Mouse (Mus musculus) ovary, postnatal 14 days (tissue): ENCODE results near the gene Nanos1.

Source experiments
- DNase-seq: peaks from one replicate; pipeline ENCODE4 v3.0.0; 2022; ENCODE audit warnings: low spot score

Nanos1 gene

DNA sequence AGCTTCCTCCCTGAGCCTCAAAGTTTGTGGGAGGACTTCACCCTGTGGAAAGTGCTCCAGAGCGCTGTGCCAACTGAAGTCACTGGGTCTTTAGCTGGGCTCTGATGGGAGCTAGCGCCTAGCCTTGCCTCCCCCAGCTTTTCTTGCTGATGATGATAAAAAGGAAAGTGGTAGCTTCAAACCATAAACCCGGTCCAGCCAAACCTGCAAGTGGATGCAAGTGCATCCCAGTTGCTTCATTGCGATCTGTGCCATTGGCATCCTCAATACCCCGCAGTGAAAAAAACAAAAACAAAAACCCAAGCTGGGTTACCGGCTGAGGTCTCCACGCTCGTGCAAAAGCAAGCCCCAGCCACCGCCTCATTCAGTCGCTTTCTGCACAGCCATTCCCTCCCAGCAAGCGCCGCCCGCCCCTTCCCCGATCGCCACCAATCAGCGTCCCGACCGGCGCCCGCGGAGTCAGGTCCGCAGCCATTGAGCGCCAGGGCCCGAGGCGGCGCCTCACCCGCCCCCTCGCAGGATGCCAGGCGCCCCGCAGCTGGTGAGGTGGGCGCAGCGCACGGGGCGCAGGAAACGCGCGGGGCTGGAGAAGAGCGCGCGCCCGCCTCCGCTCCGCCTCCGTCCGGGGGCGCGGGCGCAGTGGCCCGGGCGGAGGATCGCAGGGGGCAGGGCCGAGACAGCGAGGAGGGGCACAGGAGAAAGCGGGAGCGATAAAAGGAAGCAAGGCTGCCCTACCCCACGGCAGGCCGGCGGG is at the start of gene Nanos1:
Gene Nanos1 (plus strand): TSS at position 550 of the 754 bp plus-strand sequence.
- DNase-seq, result peak; percentile 81

- DNase-seq, result no peak
Observed at GRCm38 (mm10) chr19:60709193-60709900, 46.4 kb upstream of the Nanos1 start.

- DNase-seq, result no peak
Observed at GRCm38 (mm10) chr19:60710196-60710595, 45.6 kb upstream of the Nanos1 start.

- DNase-seq, result no peak
Observed at GRCm38 (mm10) chr19:60712577-60712976, 43.2 kb upstream of the Nanos1 start.

DNA sequence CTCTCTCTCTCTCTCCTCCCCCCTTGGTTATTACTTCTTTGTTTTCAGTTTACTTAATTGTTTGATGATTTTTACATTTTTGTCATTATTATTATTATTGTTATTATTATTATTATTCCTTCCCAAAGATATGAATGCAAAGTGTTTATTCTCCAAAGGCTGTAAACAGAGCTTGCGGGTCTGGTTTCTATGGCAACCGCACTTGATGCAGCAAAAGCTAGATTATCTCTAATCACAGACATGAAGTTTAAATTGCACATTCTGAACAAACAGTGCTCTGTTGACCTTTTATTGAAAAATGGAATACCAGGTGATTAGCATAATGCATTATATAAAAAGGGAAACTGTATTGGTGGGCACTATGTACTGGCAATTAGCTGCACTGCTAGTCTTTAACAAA is 39.4 kb upstream of the Nanos1 start:
- DNase-seq, result no peak

- DNase-seq, result no peak
Observed at GRCm38 (mm10) chr19:60730281-60730852, 25.4 kb upstream of the Nanos1 start.

DNA sequence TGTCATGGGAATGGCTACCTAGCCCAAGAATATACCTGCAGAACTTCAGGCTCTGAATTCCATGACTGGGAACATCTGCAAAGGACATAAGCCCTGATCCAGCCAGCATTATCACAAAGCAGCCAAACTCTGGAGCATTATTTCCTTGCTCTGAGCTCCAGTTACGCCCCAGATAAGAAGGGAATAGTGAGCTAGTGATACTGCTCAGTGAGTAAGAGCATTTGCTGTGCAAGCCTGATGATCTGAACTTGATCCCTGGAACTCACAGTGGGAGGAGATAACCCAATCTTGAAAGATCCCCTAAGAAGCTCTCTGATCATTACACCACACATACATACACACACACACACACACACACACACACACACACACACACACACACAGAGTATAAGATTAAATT is 24.5 kb upstream of the Nanos1 start:
- no peak for DNase-seq

GRCm38 (mm10) chr19:60731966-60732365 is 23.8 kb upstream of the Nanos1 start:
- no peak for DNase-seq

- DNase-seq, result no peak
Observed at GRCm38 (mm10) chr19:60740560-60740959, 15.2 kb upstream of the Nanos1 start.

DNA sequence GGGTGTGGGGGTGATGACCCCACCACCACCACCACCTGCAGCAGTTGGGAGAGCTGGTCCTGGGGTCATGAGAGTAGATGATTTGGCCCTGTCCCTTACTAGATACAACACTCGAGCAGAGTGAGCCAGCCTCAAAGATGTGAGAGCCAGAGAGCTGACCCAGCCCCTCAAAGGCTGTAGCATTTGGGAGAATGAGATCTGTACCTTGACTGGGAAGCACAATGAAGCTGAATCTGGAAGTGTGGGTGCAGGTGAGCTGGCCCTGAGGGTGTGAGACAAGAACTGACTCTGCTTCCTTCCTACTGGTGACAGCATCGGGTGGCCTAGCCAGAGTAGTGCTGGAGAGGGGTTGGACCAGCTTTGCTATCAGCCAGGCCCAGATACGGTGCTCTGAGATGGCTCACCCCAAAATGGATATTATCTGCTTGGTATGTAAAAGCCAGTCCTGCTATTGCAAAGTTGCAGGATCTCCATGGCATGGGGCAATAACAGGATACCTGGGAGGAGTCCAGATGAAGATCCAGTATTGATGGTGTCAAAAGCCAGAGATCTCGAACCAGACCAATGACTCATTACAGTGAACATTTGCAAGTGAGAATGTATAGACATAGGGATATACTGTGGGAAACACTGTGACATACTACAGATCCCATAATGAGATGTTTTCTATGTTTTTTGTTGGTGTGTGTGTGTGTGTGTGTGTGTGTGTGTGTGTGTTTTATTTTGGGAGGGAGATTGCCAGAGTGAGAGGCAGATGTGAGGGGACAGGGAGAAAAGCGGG is 11.8 kb upstream of the Nanos1 start:
- DNase-seq, result no peak

- DNase-seq, result no peak
Observed at GRCm38 (mm10) chr19:60747801-60748200, 8.0 kb upstream of the Nanos1 start.

GRCm38 (mm10) chr19:60756192-60757098 is 658 bp downstream of the Nanos1 start:
- DNase-seq, result peak; percentile 7

- DNase-seq, result no peak
Observed at GRCm38 (mm10) chr19:60757099-60757785, 1.5 kb downstream of the Nanos1 start.

DNA sequence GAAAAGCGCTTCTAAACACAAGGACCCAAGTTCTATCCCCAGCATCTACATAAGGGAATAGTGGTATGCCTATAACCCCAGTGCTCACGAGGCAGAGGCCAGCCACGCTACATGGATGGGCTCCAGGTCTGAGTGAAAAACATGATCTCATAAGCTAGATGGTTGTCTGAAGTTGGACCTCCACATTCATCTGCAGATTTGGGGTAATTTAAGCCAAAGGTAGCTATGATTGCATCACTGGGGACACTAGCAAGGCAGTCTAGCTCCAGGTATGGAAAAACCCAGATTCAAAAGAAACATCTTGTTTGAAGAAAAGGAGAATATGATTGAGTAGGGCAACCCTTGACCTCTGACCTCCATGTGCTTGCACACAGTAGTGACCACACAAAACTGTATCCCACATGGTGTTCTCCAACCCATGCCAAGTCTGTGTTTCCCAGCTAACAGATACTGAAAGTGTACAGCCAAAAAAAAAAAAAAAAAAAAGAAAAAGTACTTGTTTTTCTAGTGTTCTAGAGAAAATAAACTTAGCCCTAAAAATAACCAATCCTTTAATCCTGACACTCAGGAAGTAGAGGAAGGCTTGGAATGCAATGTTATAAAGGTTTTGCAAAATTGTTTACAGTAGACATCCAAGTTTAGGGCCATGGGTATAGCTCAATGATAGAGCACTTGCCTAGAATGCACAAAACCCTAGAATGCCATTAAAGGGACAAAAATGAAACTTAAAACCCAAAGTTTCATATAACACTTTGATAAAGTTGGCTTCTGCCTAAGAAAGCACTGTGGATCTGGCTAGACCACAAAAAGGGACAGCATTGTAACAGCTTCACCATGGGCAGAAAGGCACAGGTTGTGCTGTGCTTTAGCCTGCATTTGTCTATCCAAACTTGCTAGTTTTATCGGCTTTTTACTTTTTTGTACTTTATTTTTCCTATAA is 3.4 kb downstream of the Nanos1 start:
- no peak for DNase-seq

- DNase-seq, result no peak
Observed at GRCm38 (mm10) chr19:60773366-60773765, 17.6 kb downstream of the Nanos1 start.

DNA sequence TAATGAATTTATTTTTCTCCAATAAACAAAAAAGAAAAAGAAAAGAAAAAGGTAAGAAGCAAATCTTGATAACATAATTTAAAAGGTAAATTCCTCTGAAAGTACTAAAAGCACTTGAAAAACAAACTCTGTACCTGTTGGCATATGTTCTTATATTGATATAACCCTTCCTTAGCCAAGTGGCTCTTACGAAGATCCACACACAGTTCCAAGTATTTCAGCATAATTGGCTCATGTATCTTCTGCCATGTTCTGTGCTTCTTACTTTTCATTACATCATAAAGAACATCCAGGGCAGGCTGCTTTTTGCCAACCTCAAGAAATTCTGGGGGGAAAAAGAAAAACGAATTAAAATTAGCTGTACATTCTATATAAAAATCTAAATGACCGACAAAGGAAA is 26.2 kb downstream of the Nanos1 start:
- no peak for DNase-seq

DNA sequence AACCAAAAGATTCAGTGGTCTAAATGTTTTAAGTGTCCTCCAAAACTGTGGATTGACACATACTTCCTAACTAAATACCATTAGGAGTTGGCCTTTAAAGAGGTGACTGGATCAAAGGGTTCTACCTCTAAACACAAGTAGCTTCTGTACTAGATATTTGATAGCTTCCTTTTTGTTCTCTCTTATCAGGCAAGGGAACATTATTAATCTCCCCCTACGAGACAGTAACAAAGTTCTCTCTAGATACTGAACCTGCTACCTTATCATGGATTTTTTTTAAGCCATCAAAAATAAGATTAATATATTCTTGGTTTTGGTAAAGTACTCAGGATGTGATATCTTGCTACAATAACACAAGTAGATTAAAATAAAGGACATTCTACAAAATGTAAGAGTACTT is 28.9 kb downstream of the Nanos1 start:
- DNase-seq, result no peak

- DNase-seq, result no peak
Observed at GRCm38 (mm10) chr19:60787465-60788150, 31.8 kb downstream of the Nanos1 start.
